Mouse (Mus musculus) R1 (cell line): ENCODE results near the gene Khnyn.

Experiments
- DNase-seq: peaks from one replicate; pipeline ENCODE4 v3.0.0-alpha.2; 2018; ENCODE audit warnings: low read depth, low spot score

The Khnyn gene

GRCm38 (mm10) chr14:55884713-55885113 lies at the start of gene Khnyn:
Gene Khnyn, plus strand, starts transcription at chr14:55884947.
- DNase-seq: peak; percentile 89

GRCm38 (mm10) chr14:55838312-55838711 lies 46.4 kb upstream of the Khnyn start:
- no peak for DNase-seq

- DNase-seq: peak; percentile 58
Observed at GRCm38 (mm10) chr14:55838740-55839139, 46.0 kb upstream of the Khnyn start.

GRCm38 (mm10) chr14:55840853-55841366 lies 43.8 kb upstream of the Khnyn start:
- peak; percentile 90 for DNase-seq

- no peak for DNase-seq
Observed at GRCm38 (mm10) chr14:55842794-55843193, 42.0 kb upstream of the Khnyn start.

GRCm38 (mm10) chr14:55845506-55846294 lies 39.0 kb upstream of the Khnyn start:
- no peak for DNase-seq

GRCm38 (mm10) chr14:55850885-55851284 lies 33.9 kb upstream of the Khnyn start:
- peak; percentile 83 for DNase-seq

GRCm38 (mm10) chr14:55852646-55853551 lies 31.8 kb upstream of the Khnyn start:
- DNase-seq: peak; percentile 73

- peak; percentile 81 for DNase-seq
Observed at GRCm38 (mm10) chr14:55853621-55854285, 31.0 kb upstream of the Khnyn start, which contains the start of gene Nynrin. Gene Nynrin, plus strand, starts transcription at chr14:55854010.

- no peak for DNase-seq
Observed at GRCm38 (mm10) chr14:55854406-55855100, 30.2 kb upstream of the Khnyn start.

GRCm38 (mm10) chr14:55855101-55855561 lies 29.6 kb upstream of the Khnyn start:
- DNase-seq: peak; percentile 76

GRCm38 (mm10) chr14:55857588-55857987 lies 27.2 kb upstream of the Khnyn start:
- no peak for DNase-seq

- DNase-seq: peak; percentile 58
Observed at GRCm38 (mm10) chr14:55862186-55862585, 22.6 kb upstream of the Khnyn start.

GRCm38 (mm10) chr14:55862970-55863369 lies 21.8 kb upstream of the Khnyn start:
- DNase-seq: no peak

- DNase-seq: peak; percentile 87
Observed at GRCm38 (mm10) chr14:55863773-55864172, 21.0 kb upstream of the Khnyn start.

GRCm38 (mm10) chr14:55866962-55867361 lies 17.8 kb upstream of the Khnyn start:
- peak; percentile 78 for DNase-seq

- DNase-seq: peak; percentile 87
Observed at GRCm38 (mm10) chr14:55868230-55869026, 16.3 kb upstream of the Khnyn start.

GRCm38 (mm10) chr14:55869538-55869937 lies 15.2 kb upstream of the Khnyn start:
- peak; percentile 75 for DNase-seq

- no peak for DNase-seq
Observed at GRCm38 (mm10) chr14:55872039-55872438, 12.7 kb upstream of the Khnyn start.

- DNase-seq: no peak
Observed at GRCm38 (mm10) chr14:55872551-55872950, 12.2 kb upstream of the Khnyn start.
